Mouse (Mus musculus) monocyte, adult 2 months (primary cell): ENCODE results near the gene Gatad2a.

ENCODE experiments used
- DNase-seq, 2 experiments: peaks; one replicate each; pipeline ENCODE4 v3.0.0; 2022; ENCODE audit warnings: low spot score in 2 of 2, low read depth in 1 of 2

Gatad2a gene

DNA sequence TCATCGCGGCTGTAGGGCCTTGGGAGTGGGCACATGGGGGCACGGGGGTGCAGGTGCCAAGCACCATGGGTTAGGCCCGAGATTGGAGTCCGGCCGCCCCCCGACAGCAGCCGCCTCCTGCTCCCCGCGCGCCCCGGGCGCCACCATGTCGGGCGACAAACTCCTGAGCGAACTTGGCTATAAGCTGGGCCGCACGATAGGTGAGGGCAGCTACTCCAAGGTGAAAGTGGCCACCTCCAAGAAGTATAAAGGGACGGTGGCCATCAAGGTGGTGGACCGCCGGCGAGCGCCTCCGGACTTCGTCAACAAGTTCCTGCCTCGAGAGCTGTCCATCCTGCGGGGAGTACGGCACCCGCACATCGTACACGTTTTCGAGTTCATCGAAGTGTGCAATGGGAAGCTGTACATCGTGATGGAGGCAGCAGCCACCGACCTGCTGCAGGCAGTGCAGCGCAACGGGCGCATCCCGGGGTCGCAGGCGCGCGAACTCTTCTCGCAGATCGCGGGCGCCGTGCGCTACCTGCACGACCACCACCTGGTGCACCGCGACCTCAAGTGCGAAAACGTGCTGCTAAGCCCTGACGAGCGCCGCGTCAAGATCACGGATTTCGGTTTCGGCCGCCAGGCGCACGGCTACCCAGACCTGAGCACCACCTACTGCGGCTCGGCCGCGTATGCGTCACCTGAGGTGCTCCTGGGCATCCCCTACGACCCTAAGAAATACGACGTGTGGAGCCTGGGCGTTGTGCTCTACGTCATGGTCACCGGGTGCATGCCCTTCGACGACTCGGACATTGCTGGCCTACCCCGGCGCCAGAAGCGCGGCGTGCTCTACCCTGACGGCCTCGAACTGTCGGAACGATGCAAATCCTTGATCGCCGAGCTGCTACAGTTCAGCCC is 93.8 kb downstream of the Gatad2a start, which contains the start of the genes Tssk6, Ndufa13 and Yjefn3:
Gene Tssk6, plus strand, starts transcription at position 22 of the 900 bp plus-strand sequence.
Gene Ndufa13, minus strand, starts transcription at position 396 of the 900 bp plus-strand sequence.
Gene Yjefn3, minus strand, starts transcription at position 550 of the 900 bp plus-strand sequence.
- peak in 1 of 2 experiments; percentile 25 for DNase-seq

DNA sequence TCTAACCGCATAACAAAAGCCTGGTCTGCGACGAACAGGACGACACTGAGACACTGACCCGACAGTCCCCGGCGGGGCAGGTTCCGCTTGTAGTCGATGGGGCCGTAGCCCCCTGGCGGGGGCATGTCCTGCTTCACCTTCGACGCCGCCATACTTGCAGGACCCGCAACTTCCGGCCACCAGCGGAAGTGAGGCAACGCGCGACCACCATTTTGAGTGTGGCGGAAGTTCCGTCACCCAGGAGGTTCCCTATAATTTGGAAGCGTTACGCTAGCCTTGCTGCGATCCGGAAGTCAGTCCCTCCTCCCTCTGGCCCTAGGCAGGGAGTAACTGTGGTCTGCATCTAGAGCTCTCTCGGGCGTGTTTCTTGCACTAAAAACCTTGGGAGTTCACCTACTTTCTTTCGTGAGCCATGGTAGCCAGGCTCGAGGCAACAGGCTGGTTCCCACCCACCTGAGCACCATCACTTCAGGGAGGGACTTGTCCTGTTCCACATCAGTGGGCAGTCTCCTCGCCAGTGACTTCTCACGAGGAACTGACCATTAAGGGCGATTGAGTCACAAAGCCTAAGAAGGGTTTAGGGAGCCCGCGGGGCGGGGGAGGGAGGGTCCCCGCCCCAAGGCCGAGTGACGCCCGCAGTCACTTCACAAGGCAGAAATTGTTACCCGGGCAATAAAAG is 94.6 kb downstream of the Gatad2a start:
- DNase-seq, result peak; percentile 97 to 98

DNA sequence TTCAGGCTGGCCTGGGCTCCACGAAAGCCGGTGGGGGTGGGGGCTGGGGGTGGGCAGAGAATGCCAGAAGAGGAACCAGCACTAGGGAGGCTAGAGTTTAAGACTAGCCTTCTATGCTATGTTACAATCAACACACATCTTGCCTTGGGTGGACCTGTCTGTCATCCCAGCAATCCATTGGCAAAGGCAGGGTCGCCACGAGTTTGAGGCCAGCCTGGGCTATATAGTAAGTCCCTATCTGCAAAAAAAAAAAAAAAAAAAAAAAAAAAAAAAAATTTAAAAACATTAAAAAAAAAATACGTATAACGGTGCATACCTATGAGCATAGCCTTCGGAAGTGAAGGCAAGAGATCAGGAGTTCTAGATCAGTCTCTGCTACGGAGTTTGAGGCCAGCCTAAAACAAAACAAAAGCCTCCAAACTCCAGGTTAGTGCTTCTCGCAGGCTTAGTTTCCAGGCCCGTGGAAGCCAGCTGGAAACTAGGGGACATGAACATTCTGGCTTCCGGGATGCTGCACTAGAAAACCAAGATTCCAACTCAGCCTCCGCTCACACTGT is 95.2 kb downstream of the Gatad2a start:
- no peak for DNase-seq

DNA sequence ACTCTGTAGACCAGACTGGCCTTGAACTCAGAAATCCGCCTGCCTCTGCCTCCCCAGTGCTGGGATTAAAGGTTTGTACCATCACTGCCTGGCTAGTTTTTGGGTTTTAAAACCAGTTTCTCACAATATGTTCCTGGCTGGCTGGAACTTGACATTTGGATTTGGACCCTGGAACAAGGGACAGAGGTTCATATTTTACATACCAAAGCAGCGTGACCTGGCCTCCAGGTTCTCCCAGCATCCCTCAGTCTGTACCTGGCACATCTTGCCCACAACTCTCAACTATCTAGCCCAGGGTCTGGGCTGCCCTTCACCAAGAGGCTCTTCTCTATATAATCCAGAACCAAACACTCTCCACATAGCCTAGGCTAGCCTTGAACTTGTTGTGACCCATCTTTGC is 96.3 kb downstream of the Gatad2a start:
- no peak for DNase-seq

- no peak for DNase-seq
Measured at GRCm38 (mm10) chr8:69897857-69898256, 98.3 kb downstream of the Gatad2a start.

- no peak for DNase-seq
Measured at GRCm38 (mm10) chr8:69895772-69896451, 100.3 kb downstream of the Gatad2a start.

DNA sequence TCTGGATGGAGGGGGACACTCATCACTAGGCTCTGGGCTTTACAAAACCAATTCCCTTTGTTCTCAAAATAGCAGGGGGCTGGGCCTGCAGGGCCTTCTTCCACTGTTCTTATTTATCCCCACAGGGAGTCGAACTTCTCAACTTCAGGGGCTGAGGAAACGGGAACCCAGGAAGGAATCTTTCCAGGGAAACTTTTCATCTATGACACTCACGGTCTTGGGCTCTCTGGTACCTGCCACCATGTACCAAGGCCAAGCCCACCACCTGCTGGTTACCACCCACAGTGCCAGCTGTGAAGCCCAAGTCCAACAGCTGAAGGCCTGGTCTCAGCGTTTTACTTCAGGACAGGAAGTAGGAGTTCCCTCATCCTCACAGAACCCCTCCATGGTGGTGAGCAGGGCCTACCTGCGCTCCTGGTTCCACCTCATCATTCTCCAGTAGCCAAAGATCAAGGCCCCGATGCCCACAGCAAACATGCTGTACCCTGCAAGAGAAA is 101.3 kb downstream of the Gatad2a start:
- DNase-seq, result no peak

DNA sequence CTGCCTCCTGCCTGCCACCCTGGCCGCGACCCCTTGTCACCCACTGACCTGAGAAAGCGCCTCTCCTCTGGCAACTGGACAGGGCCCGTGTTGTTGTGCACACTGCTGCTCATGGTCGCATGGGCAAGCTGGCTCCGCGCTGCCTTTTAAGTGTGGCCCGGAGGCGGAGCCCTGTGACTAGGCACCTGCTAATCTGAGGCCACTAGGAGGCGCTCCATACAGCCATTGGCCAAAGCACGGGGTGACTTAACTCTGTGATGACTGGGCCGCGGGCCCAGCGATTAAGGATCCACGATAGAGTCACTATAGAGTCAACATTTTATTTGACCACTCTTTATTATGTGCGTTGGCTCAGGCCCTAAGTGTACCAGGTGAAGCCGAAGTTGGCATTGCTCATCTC is 102.3 kb downstream of the Gatad2a start:
- DNase-seq, result peak in 1 of 2 experiments; percentile 24

- no peak for DNase-seq
Measured at GRCm38 (mm10) chr8:69890813-69891241, 105.4 kb downstream of the Gatad2a start.

- no peak for DNase-seq
Measured at GRCm38 (mm10) chr8:69888902-69889301, 107.3 kb downstream of the Gatad2a start.

- peak in 1 of 2 experiments; percentile 13 for DNase-seq
Measured at GRCm38 (mm10) chr8:69888244-69888866, 107.8 kb downstream of the Gatad2a start.

DNA sequence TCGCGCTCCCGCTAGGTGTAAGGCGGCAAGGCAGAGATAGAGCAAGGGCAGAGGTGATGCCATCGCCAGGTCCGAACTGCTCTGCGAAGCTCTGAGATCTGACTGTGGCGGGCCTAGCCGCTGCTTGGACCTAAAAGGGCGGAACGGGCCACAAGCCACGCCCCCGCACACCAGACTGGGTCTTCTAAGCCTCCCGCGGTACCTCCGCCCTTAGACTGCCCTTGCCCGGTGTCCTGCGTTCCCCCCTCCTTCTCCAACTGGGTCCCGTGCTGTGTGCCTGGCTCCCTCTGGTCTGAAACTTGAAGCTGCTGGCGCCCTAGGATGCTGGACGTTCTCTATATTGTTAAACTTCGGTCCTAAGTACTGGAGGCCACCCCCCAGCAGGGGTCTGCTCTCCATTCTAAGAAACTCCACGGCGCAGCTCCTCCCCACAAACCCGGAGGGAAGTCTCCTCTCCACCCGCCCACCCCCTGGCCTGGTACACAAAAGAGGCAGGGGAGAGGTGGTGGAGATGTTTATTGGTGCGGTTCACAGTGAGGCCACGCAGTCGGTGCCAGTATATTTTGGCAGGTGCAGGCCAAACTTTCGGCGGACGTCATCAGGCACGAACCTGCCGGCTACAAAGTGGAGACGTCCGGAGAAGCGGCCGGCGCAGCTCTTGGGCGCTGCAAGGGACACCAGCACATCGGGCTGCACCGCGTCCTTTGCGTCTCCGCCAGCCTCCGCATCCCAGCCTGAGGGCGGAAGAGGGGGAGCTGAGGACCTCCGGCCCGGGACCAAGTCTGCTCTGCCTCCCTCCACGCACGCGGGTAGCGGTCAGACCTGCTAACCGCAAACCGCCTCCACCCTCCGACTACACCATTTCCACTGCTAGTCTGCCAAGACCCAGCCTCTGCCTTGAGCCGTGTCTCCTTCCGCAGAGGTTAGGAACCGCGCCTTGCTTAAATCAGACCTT is 108.6 kb downstream of the Gatad2a start, which contains the start of gene Cilp2:
Gene Cilp2, minus strand, starts transcription at position 399 of the 955 bp plus-strand sequence.
- no peak for DNase-seq

- no peak for DNase-seq
Measured at GRCm38 (mm10) chr8:69884141-69884540, 112.0 kb downstream of the Gatad2a start.

DNA sequence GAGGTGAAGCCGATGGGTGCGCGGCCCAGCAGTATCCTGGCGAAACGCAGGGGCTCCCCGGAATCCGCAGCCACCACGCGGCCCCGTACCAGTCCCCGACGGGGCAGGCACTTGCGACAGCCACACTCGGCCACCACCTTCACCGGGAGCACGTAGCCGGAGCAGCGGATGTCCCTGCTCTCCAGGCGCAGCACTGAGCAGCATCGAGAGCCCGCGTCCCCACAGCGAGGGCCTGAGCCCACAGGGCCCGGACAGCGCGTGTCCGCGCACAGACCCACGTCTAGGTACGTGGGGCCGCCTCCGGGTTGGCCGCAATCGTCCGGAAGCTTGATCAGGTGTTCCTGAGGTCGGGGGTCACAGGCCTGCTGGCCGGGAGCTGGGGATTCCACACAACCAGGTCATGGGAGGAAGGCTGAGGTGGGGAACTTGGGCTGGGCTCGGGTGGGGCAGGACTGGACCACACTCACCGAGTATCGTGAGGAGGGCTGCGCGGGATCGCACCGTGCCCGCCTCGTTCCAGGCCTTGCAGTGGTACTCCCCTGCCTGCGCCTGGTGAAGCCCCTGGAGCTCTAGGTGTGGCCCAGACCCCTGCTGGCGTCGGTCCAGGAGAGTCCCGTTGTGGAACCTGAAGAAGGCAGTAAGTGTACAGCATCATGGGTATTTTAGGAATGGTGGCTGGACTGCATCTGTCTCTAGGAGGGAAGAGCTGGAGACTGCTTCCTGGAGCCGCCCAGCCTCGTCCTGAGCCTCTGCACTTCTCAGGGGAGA is 113.2 kb downstream of the Gatad2a start:
- DNase-seq, result no peak

GRCm38 (mm10) chr8:69882021-69882756 is 114.0 kb downstream of the Gatad2a start:
- DNase-seq, result no peak

- no peak for DNase-seq
Measured at GRCm38 (mm10) chr8:69881261-69881865, 114.8 kb downstream of the Gatad2a start.

DNA sequence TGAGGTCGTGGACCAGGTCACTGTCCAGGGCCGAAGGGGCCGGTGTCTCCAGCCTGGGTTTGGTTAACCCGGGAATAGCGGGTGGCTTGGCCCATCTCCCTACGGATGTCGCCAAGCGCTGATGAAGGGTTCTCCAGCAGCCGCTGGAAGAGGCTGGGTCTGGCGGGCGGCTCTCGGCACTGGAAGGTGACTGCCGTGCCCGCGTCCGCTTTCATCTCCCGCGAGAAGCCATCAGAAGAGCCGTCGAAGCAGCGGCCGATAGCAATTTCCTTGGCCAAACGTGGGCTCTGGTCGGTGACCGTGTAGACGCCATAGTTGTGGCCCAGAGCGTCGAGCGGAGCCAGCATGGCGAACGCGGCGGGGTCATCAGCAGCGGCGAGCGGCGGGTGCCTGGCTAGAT is 115.3 kb downstream of the Gatad2a start:
- DNase-seq, result no peak
